Mouse (Mus musculus) layer of hippocampus, adult 9-10 months (tissue): Measurements from ENCODE around the gene Mcee.

Source experiments
- DNase-seq: peaks from one replicate; pipeline ENCODE4 v3.0.0; 2022; ENCODE audit warnings: low spot score

Gene Mcee

GRCm38 (mm10) chr7:64439595-64440518 lies 47.5 kb downstream of the Mcee start:
- no peak for DNase-seq

GRCm38 (mm10) chr7:64440519-64440918 lies 48.1 kb downstream of the Mcee start:
- DNase-seq, result no peak

GRCm38 (mm10) chr7:64450631-64451030 lies 58.2 kb downstream of the Mcee start:
- DNase-seq, result no peak

- DNase-seq, result peak; percentile 56
These were observed 59.0 kb downstream of the Mcee start for GRCm38 (mm10) chr7:64451441-64451840.

GRCm38 (mm10) chr7:64451861-64452382 lies 59.5 kb downstream of the Mcee start:
- DNase-seq, result no peak

GRCm38 (mm10) chr7:64452471-64453222 lies 60.2 kb downstream of the Mcee start:
- DNase-seq, result no peak

- no peak for DNase-seq
These were observed 63.8 kb downstream of the Mcee start for GRCm38 (mm10) chr7:64456176-64456575.

- no peak for DNase-seq
These were observed 64.3 kb downstream of the Mcee start for GRCm38 (mm10) chr7:64456676-64457075.

- DNase-seq, result no peak
These were observed 65.4 kb downstream of the Mcee start for GRCm38 (mm10) chr7:64457811-64458210.
